Mouse (Mus musculus): ENCODE results near the gene Crim1.
A peak's percentile ranks its signal among the peaks of the same experiment; 100 is the strongest.
"Not testable (repeated sequence)": the region's sequence is repeated elsewhere in the genome, so short reads cannot be mapped to it uniquely, and the experiment has no call there.

Crim1 gene

DNA sequence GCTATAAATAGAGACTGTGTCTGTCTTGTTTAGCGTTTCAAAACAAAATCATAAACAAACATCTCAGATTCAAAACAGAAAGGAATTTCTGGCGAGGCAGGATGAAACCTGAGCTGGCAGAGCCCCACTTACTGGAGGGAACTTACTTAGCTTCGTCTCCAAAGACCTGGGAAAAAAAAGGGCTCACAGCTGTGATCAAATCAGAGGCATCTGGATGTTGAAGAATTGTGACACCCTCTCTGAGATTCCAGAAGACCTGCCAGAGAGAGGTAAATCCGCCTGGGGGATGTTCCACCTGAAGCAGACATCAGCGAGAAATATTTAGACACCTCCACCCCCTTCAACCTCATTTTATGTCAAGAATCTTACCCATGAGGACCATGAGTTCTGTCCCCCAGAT is 11.8 kb downstream of the Crim1 start:
- no peak for DNase-seq

DNA sequence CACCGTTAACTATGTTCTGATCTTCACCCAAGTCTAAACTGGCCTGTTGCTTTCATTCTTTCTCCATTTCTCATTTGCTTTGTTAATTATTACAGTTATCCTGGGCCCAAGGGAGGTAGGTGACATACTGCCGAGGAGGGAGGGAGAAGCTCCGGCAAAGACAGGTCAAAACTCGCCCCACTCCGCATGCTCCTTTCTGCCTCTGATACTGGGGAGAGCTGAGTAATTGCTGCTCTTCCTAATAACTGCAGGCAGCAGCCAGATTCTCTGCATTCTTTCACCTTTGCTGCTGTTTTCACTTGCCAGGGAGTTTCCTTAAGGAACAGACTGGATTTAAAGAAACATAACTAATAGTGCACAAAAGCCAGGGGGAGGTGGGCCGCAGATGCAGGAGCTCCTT is 13.1 kb downstream of the Crim1 start:
- DNase-seq = no peak

DNA sequence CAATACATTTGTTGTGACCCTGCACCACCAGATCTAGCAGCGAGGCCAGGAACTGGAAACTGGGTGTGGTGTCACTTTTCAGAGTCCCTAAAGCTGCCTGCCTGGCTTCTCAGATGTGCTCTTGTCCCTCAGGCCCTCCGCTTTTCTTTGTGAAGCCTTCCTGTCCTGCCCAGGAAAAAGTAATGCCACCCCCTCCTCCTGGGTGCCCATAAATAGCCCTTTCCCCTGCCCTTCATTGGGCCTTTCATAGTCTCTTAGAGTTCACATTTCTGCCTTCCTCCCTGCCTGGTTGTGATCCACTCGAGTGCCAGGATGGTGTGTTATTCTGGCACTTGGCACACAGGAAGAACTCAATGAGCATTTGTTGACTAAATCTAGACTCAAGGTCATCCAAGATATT is 16.5 kb downstream of the Crim1 start:
- DNase-seq = no peak

DNA sequence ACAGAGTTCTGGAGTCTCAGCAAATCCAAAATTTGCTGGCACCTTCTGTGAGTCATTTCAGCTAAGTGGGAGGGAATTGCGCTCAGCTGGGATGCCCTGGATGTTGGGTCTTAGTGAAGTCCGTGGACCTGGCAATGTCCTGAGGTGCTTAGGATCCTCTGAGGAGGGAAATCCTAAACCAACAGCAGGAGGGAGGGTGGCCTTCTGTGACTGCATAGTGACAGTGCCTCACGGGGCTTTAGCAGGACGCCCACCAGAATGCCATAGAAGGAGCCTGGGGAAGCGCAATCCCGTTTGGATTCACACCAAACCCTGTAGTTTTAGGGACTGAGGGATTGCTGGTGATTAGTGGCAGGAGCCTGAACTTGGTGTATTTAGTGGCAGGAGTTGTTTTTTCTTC is 17.4 kb downstream of the Crim1 start:
- DNase-seq = no peak

DNA sequence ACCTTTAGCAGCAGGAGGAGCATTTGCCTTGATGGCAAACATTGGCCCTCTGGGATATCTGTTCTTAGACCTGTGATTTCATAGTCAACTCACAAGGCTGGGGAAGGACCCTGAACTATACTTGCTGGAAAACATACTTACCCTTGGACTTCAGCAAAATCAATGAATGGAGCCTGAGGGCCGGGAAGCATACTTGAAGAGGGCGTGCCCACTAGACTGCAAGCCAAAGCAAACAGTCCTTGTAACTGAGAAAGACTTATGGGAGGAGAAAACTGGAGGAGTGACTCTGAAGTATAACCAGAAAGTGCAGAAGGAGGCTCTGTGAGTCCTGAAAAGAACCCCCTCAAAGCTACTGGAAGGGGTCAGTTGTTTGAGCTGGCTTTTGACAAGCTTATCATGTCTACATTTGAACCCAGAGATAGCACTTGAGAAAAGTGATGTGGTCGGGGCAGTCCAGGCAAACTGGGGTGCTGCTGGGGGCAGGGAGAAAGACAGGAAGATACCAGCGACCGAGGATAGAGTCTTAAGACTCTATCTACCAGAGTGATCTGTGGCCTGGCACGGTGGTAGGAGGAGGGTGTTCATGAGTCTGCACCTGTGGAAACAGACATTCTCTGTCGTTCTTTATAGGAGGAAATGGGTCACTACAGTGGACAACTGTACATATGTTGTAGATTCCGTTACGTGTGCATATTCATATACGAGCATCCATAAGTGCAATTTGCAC is 18.6 kb downstream of the Crim1 start:
- no peak for DNase-seq

DNA sequence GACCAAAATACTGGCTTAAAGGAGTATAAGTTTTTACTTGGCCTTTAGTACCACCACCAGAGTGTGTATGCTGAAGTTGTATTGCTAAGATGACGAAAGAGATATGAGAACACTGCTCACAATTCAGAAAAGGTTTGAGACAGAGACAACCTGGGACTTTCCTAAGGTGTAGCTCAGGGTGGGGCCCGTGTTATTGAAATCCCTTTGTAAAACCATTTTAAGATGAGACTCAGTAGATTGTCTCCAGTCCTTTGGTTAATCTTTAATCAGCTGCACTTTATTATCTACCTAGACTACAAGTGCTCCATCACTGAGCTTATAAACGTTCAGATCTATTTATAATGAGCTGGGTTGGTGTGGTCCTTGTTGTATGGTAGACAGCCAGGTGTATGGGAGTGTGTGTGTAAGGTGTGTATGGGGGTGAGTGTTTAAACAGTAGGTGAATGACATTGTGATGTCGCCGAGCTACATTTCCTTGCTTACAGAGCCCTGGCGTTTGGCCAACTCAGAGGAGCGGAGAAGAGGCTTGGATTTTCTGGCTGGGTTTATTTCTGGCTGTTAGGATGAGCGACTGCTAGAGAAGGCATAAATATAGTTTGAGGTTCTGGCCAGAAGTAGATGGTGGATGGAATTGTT is 21.1 kb downstream of the Crim1 start:
- peak; percentile 21 for DNase-seq

DNA sequence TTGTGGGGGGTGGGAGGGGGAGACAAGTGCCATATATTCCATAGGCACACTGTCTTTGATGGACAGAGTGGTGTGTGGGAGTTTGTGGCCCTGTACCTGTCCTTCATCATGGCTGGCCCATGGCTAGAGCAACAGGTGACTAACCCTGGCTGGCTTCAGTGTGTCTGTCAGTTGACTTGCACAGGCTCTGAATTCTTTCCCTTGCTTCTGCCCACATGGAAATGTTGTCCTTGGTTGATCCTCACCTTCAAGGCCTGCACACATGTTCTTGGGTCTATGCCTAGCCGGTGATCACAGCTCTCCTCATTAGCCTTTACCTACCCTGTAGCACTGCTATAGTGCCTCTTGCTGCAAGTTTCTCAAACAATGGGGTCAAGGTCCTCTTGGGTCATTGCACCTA is 21.8 kb downstream of the Crim1 start:
- DNase-seq = no peak

DNA sequence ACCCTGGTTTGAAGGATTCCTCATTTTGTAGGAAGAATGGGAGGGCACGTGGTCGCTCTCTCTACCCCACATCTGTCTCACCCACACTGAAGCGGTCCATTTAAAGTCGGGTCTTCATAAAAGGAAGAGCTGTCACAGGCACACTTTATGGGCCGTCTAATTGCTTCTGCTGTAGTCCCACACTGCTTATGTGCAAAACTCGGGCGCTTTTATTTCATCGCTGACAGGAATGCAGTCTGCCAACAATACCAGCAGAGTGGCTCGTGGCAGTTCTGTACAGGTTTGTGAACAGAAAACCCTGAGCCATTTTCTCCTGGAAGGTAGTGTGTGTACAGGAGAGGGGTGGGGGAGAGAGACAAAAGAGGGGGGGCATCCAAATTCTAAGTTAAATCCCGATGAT is 23.9 kb downstream of the Crim1 start:
- DNase-seq = no peak

DNA sequence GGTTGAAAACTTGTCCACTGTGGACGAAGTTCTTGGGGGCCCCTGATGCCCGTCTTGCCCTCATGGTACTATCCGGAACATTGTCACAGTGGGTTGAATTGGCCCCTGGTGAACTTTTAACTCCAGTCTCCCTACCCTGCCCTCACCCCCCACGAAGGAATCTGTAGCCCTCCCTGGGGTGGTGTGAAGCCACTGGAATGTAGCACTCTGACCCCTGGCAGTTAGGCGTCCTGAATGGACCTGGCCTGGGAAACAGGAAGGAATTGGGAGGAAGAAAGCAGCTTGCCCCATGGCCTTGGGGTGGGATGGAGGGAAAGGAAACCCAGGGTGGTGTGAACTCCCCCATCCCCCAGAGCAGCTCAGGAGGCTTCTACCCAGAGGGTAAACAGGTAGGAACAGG is 25.5 kb downstream of the Crim1 start:
- DNase-seq = no peak

DNA sequence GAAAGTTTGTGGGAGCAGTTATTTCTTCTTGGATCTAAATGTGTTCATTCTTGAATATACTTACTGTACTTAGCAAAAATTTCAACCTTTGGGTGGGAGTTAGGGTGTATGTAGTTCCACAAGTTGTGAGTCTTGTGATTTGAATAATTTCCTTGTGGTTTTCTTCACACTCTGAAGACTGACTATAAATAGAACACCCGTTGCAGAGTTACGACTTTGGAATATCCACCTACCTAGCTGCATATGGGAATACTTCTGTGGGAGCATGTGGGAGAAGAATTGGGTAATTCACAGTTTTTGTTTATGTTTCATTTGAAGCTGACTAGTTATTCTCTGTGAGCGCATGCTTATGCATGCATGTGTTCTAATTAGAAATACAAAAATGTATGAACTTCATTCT is 27.2 kb downstream of the Crim1 start:
- DNase-seq = no peak

DNA sequence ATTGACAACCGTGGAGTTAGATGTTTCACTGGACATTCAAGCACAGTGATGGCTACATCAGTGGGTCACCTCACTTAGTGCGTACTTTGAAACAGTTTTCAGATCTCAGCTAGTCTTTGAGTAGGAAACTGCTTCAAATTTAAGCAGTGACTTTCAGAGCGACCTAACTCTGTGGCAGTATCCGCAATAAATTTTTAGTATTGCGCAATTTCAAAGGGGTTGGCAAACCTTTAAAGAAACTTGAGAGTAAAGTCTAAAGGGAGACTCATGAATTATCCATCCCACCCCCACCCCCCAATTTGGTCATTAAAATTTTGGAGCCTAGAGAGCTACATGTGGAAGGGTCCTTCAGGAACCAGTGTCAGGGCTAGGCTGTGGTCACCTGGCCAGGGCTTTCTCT is 31.5 kb downstream of the Crim1 start:
- no peak for DNase-seq

DNA sequence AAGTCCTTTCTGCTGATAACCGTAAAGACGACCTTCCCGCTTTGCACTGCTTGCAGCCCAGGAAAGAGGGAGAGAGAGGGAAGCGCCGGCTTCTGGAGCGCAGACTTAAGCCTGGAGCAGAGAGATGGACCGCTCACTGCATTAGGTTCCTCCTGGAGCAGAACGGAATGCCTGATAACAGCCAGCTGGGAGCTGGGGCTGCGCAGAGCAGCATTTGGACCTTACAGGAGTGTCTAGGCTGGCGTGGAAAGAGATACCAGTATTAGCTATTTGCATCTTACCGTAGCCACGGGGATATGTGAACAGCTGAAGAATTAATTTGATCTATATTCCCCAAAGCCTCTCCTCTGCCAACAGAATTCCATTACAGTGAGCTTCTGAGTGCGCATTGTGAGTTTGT is 32.7 kb downstream of the Crim1 start:
- DNase-seq = no peak

DNA sequence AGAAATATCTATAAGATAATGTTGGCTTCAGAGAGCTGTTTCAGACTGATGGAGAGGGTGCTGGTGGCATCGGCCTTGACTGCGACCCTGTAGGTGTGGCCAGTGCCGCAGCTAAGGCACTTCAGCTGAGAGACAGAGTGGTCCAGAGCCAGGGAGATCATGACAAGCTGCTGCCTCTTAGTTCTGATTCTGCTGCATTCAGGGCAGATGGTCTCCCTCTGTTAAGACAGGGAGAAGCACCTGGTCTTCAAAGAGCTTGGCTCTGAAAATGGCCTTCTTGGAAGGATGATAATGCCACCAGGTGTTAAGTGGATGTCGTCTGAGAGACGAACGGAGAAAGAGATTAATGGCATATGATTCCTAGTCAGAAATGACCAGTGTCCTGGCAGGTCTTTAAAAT is 33.8 kb downstream of the Crim1 start:
- peak; percentile 13 for DNase-seq

DNA sequence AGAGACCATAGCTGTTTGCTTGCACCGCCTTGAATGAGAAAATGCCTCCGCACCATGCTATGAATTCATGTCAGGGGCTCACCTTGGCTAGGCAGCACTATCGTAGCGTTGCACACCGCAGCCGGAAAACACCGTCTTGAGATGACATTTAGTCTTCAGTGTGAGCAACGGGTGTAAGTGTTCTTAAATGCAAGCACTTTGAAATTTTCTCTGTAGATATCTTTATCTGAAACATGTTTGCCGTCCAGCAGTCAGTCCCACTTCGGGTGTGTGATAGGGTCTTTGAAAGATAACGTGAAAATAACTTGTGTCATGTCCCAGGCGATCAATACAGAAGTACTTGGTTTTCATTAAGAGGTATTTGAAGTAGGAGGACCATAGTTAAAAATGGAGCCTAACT is 36.1 kb downstream of the Crim1 start:
- DNase-seq = no peak

DNA sequence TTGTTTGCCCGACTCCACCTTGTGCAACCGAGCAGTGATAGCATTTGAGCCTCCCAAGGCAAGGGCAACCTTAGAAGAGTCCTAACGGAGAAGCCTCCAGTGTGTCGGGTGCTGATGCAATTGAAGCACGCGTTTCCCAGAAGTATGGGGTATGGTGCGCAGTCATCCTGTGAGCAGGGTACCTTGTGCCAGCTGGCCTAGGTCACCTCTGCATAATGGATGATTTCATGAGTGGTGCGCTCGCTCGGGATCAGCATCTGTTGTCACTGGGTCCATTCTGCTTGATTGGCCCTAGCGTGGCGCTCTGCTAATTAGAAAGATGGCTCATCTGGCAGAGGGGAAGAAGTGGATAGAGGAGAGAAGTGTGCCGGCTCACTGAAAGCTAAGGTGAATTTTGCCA is 37.9 kb downstream of the Crim1 start:
- DNase-seq = no peak

DNA sequence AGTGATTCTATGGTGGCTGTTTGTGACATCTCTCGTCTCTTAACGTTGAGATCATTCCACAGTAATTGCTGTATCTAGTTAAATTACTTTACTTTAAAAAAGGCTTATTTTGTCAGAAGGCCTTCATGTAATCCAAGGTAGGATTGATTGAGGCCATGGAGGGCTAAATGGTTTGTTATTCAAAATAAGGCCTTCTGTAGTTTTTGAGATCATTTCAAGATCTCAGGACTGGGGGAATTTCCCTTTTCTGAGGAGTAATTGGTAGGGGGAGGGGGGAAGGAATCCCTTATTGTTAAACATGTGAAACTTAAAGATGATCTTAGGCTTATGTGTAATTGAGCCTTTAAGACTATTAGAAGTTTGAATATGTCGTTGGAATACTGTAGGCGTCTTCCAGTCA is 40.1 kb downstream of the Crim1 start:
- DNase-seq = no peak

DNA sequence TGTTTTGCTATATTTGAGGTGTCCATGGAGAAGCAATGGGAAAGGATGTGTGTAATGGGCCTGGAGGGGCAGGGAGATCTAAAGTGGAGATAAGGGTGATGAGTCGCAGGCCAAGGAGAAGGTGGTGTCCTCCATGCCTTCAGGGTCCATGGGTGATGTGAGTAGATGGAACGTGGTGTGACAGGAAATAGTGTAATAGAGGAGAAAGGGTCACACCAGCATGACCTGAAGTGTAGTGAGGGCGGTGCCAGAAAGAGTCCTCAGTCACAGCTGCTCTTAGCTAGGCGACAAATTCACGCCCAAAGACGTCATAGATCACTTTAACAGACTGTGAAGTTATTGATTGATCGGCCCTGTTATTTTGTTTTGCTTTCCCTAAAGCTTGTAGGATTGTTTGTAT is 41.2 kb downstream of the Crim1 start:
- DNase-seq = no peak

DNA sequence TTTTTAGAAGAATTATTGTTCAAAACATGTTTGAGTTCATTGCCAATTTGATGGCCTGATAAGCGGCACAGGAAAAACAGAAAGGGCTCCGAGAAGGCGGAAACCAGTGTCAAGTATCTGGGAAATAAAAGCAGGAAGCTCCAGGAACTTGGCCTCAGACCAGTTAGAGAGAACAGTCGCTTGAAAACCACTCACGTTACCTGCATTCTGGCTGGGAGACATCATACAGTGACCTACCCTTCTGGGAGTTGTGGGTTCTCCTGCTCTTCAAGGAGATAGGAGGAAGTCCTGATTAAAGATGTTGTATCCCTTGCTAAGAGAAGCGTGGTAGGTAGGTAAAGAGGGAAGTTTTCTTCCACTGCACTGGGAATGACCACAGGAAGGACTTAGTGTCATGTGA is 44.7 kb downstream of the Crim1 start:
- DNase-seq = no peak

DNA sequence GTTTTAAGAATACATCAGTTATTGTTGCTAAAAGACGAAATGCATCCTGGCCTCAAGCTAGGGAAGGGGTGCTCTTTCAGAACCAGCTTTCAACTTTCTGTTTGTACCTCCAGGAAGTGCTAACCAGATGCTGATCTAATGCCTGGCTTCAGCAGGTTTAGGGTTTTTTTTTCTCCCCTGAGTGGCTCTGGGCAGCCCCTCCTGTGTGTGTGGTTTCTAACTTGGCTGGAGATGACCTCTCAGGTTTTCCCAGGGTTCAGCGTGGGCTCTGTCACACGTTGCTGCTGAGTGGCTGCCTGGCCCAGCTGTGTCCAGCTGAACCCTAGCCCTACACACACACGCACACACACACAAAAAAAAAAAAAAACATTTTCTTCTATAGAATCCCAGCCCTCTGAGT is 45.4 kb downstream of the Crim1 start:
- no peak for DNase-seq

DNA sequence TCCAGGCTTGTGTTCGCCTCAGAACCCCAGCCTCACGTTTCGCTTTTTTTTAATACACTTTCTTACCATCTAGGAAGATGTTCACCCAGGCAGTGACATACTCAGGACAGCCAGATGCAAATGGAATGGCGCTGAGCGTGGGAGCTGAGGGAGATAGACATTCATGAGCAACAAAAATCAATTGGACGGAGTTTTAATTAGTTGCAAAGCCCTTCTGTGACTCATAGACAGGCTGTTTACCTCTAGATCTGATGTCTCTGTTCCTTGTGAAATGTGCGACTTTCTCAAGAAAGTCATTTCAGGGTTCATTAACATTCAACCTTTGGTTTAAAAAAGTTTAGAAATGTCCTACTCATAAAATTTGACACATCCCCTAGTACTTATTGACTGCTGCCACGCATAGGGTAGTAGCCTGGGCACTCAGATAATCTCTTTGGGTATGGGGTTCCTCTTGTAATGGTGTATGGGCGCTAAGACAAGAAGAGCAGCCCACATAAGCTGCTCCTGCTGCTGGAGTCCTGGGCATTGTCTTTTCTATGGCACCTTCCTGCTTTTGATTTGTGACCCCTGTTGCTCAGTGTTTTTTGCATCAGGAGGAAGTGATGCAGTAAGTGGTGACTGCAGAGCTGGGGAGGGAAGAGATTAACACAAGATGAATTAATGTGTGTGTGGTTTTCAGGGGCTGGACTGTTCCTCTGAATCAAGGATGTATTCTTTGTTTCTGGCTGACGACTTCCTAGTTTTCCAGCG is 46.8 kb downstream of the Crim1 start:
- no peak for DNase-seq

DNA sequence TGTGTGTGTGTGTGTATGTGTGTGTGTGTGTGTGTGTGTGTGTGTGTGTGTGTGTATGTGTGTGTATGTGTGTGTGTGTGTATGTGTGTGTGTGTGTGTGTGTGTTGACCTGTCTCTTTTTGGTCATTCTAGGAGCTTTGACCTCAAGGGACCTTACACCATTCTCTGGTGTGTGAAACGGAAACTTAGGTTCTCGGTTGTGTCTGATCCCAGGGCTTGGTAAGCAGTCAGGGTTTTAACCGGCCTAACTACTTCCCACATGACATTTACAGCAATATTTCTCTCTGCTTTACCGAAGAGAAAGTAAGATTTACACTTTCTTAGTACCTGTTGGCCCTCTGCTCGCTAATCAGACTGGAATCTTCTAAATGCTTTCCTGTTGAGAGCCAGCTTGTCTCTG is 48.1 kb downstream of the Crim1 start:
- DNase-seq = no peak

DNA sequence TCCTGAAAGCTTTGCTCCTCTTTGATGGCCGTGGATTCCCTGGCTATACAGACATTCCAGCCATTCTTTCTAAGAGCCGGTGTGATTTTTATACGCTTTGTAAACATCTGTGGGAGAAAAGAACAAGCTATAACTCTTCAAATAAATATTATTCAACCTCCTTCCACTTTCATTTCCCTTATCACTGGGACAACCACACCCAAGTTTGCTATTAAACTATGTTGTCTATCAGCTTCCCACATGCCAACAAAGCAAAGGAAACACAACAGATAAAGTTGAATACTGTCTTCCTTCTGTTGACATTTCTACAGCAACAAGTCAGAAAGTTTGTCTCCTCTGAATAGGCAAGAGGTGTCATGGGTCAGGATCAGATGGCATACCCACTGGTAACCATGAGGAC is 48.9 kb downstream of the Crim1 start:
- DNase-seq = no peak

DNA sequence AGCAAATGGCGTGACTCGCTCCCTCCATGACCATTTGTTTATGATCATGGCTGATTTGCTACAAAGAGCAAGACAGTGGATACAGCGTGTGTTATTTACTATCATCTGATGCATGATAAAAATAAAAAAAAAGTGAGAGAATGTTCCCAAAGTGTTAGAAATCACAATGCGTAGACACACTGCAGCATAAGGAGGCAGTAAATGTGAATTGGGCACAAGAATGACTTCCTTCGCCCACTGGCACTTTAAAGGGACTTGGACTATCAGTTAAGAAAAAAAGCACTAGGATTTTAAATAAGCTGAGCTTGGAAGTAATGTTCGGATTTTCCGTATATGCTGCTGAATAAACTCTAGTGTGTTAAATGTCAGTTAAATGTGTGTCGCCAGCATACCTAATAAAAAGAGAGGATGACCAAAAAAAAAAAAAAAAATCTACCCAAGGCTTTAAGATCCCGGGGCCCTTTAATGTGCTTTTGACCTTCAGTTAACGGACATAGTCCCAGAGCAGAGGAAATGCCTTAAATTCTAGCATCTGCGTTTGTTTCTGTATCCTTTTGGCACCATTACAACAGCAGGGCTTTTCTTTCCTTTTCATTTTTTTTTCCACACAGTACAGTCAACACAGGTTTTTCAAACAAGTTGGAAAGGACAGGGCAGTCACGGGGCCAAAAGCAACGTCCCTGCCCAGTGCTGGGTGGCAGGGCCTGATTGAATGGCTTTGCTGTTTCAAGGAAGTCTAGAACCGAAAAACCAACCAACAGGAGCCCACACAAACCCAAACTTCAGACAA is 50.3 kb downstream of the Crim1 start:
- no peak for DNase-seq

DNA sequence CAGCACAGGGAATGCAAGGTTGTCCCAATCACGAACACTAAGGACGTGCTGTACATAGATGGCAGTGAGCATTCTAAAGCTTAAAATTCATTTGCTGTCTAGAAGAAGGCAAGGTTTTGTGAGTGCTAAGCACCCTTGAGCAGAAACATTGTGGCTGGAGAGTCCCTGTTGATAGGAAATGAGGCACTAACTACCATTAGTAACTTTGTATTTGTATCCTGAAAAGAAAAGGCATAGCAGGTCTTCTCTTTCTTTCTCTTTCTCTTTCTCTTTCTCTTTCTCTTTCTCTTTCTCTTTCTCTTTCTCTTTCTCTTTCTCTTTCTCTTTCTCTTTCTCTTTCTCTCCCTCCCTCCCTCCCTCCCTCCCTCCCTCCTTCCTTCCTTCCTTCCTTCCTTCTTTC is 53.5 kb downstream of the Crim1 start:
- DNase-seq = not testable (repeated sequence)
